In the genomic region with DNA sequence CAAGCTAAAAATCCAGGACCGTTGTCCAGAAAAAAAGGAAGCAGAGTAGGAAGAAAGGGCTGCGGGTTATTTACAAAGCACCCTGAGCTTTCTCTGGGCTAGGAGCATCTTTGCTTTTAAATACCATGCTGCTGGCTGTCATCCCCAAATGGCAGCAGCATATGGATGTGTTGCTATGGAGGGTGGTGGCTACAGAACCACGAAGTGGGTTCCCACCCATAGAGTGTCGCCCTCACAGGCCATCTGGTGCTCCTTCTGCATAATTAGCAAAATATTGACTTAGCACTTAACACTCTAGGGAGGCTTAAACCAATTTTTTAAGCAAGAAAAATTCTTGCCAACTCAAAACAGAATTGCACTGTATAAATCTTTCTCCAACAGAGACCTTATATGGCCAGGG, we compare ENCODE assay signal across 13 mouse cellular contexts.
DNase-seq lines count a peak whose midpoint lies in the region; ATAC-seq lines count a peak whose summit lies in the region.
"Had no signal": no experiment of that assay in that cellular context is flagged by ENCODE, and none has a peak within 500 bp of the region (broad histone marks: within the 10 kb centered on the region; RNA-seq: fewer than 3 reads in every experiment).

No protein-coding gene starts in this region.

- H3K27ac ChIP-seq in forebrain, embryonic 15.5 days (replicated peaks), result no peak overlapping the region
- no peak overlapping the region for H3K27ac ChIP-seq in forebrain, embryonic 10.5 days
- no peak overlapping the region for H3K27ac ChIP-seq in forebrain, embryonic 16.5 days (ENCODE audit: low read length)
- H3K27ac ChIP-seq: limb, embryonic 12.5 days; neural tube, embryonic 13.5 days had no signal

- no peaks in the 10 kb centered on the region for H3K9me3 ChIP-seq in forebrain, embryonic 15.5 days
- no peaks in the 10 kb centered on the region for H3K9me3 ChIP-seq in forebrain, embryonic 10.5 days
- H3K9me3 ChIP-seq in forebrain, embryonic 16.5 days (ENCODE audit: control insufficient read depth, low read length), result no peaks in the 10 kb centered on the region
- H3K9me3 ChIP-seq: limb, embryonic 12.5 days; neural tube, embryonic 13.5 days had no signal

- ATAC-seq in forebrain, embryonic 15.5 days (replicated peaks), result peak; percentile 74
- ATAC-seq in forebrain, embryonic 16.5 days, result peak; percentile 93
- no peak for ATAC-seq in megakaryocyte, adult 5-6 weeks (ENCODE audit: poor library complexity, severe bottlenecking)

- no peak for DNase-seq in forebrain, embryonic 10.5 days (ENCODE audit: extremely low spot score, low spot score)
- DNase-seq in layer of hippocampus, postnatal 14 days (ENCODE audit: low spot score in 2 of 2), result peak; percentile 16 to 67
- peak; percentile 58 to 73 for DNase-seq in right cerebral cortex, postnatal 10 days (ENCODE audit: low spot score in 2 of 2)
- no peak for DNase-seq in thymus, postnatal 36 days
- no peak for DNase-seq in urinary bladder, postnatal 4 days (ENCODE audit: low spot score in 2 of 2)
- DNase-seq: heart, postnatal 14 days; kidney, adult 18-20 months; lung, adult 2 months had no signal

- H3K4me2 ChIP-seq in forebrain, embryonic 15.5 days (replicated peaks), result no peak overlapping the region
- H3K4me2 ChIP-seq in forebrain, embryonic 16.5 days (ENCODE audit: low read length), result no peak overlapping the region
- H3K4me2 ChIP-seq: limb, embryonic 12.5 days; neural tube, embryonic 13.5 days had no signal

- H3K36me3 ChIP-seq in forebrain, embryonic 15.5 days, result no peaks in the 10 kb centered on the region
- peaks cover 17% of the 10 kb centered on the region for H3K36me3 ChIP-seq in forebrain, embryonic 10.5 days (replicated peaks)
- no peaks in the 10 kb centered on the region for H3K36me3 ChIP-seq in forebrain, embryonic 16.5 days (ENCODE audit: control insufficient read depth, insufficient read depth)
- H3K36me3 ChIP-seq: limb, embryonic 12.5 days; neural tube, embryonic 13.5 days had no signal

- peaks cover 16% of the 10 kb centered on the region for H3K4me1 ChIP-seq in forebrain, embryonic 15.5 days
- H3K4me1 ChIP-seq in forebrain, embryonic 10.5 days, result peaks cover 7% of the 10 kb centered on the region
- H3K4me1 ChIP-seq in forebrain, embryonic 16.5 days (replicated peaks; ENCODE audit: control insufficient read depth, insufficient read depth, low read length), result peaks cover 13% of the 10 kb centered on the region

- no peak overlapping the region for H3K4me3 ChIP-seq in forebrain, embryonic 15.5 days
- no peak overlapping the region for H3K4me3 ChIP-seq in forebrain, embryonic 10.5 days
- H3K4me3 ChIP-seq in forebrain, embryonic 16.5 days (replicated peaks; ENCODE audit: low read length), result no peak overlapping the region
- H3K4me3 ChIP-seq: limb, embryonic 12.5 days; neural tube, embryonic 13.5 days had no signal

- H3K9ac ChIP-seq in forebrain, embryonic 15.5 days (replicated peaks), result no peak overlapping the region
- H3K9ac ChIP-seq in forebrain, embryonic 16.5 days (replicated peaks; ENCODE audit: low read depth, low read length), result no peak overlapping the region
- H3K9ac ChIP-seq: limb, embryonic 12.5 days; neural tube, embryonic 13.5 days had no signal

- 48% methylated on average over 4 of the region's 4 CpGs for WGBS in forebrain, embryonic 15.5 days
- WGBS in forebrain, embryonic 10.5 days, result 88% methylated on average over 4 of the region's 4 CpGs
- WGBS in forebrain, embryonic 16.5 days, result 31% methylated on average over 4 of the region's 4 CpGs

- H3K27me3 ChIP-seq in forebrain, embryonic 15.5 days, result no peaks in the 10 kb centered on the region
- H3K27me3 ChIP-seq in forebrain, embryonic 10.5 days (ENCODE audit: poor library complexity, severe bottlenecking), result no peaks in the 10 kb centered on the region
- peaks cover 6% of the 10 kb centered on the region; the same call in 1 of the 2 replicates for H3K27me3 ChIP-seq in forebrain, embryonic 16.5 days (replicated peaks; ENCODE audit: control insufficient read depth, insufficient read depth, low read length)
- H3K27me3 ChIP-seq: limb, embryonic 12.5 days; neural tube, embryonic 13.5 days had no signal

Comparison
In these comparisons a context has a peak if more than half of its experiments do, and no peak if none do; other contexts are left out.
1. DNase-seq: peak in layer of hippocampus, postnatal 14 days (2 of 2) and right cerebral cortex, postnatal 10 days (2 of 2); none in forebrain, embryonic 10.5 days (single experiment), thymus, postnatal 36 days (0 of 2) and urinary bladder, postnatal 4 days (0 of 2).